Mouse (Mus musculus) induced T-regulatory cell, adult 2 months (primary cell): ENCODE results near the gene En2.

Experiments used
- DNase-seq: peaks from one replicate; pipeline ENCODE4 v3.0.0-alpha.2; 2012; ENCODE audit warnings: low read depth

The En2 gene

GRCm38 (mm10) chr5:28159891-28160470 is 5.5 kb upstream of the En2 start:
- DNase-seq: no peak

DNA sequence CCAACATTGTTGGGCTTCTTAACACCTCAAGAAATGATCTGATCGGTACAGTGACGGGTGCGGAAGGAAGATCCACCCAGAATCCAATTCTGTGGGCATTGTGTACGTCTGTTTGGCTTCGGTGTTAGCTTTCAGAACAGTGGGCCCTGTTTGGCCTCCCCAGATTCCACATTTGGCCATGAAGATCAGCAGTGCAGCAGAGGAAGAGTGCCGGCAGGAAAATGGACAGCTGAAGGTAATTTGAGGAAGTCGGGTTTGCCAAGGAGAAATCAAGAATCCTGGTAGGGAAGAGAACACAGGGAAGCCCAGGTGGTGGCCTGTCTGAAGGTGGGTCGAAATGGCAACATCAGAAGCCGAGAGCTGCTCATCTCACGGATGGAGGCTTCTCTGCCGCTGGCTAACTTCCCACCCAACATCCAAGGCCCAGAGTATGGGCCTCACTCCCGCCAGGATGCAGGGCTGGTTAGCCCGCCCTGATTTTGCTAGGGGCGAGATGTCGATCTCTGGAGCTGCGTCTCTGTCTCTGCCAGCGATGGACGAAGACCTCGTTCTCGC is 4.0 kb upstream of the En2 start:
- DNase-seq: no peak

DNA sequence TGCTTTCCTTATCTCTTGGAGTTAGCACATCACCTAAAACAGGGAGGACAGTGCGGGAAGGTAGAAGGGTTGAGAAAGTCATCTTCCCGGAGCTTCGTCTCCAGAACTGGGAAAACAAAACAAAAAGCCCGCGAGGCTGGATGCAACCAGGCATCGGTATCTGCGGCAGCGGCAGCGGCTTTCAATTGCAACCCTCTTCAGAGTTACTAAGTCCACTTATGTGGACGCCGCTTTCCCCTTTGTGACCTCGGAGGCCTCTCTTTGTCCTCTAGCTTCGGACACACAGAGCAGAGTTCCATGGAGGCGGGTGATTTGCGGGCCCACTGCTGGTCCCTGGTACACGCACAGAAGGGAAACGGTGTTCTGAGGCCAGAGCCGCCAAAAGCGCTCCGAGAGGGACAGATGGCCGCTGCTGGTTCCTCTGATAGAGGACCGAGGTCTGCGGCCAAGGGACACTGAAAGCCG is 3.5 kb upstream of the En2 start:
- no peak for DNase-seq

DNA sequence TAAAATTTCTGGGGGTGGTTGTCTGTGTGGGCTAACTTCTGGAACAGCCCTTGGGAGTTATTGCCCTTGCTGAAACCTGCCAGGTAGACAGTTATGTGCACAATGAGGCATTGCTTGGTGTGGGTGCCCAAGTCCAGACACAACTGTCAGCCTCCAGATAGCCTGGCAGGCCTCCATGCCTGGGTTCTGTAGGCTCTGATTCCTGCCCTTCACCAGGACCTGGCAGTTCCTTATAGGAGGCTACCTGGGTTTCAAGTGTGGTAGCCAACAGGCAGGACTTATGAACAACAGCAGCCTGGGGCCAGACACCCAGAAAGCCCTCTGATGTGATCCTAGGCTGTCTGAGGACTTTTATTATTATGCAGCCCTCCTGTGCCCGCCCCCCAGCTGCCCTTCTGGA is 1.6 kb upstream of the En2 start:
- no peak for DNase-seq

- DNase-seq: peak; percentile 38
These were observed 1.1 kb downstream of the En2 start for GRCm38 (mm10) chr5:28166256-28167231.

GRCm38 (mm10) chr5:28167611-28168252 is 2.2 kb downstream of the En2 start:
- DNase-seq: peak; percentile 16

GRCm38 (mm10) chr5:28168253-28169165 is 3.0 kb downstream of the En2 start:
- peak; percentile 40 for DNase-seq

DNA sequence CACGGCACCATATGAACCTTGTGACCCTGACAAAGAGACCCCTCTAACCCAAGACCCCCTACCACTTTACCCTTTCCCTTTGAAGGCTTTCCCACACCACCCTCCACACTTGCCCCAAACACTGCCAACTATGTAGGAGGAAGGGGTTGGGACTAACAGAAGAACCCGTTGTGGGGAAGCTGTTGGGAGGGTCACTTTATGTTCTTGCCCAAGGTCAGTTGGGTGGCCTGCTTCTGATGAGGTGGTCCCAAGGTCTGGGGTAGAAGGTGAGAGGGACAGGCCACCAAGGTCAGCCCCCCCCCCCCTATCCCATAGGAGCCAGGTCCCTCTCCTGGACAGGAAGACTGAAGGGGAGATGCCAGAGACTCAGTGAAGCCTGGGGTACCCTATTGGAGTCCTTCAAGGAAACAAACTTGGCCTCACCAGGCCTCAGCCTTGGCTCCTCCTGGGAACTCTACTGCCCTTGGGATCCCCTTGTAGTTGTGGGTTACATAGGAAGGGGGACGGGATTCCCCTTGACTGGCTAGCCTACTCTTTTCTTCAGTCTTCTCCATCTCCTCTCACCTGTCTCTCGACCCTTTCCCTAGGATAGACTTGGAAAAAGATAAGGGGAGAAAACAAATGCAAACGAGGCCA is 3.8 kb downstream of the En2 start:
- DNase-seq: peak; percentile 5

- no peak for DNase-seq
These were observed 4.6 kb downstream of the En2 start for GRCm38 (mm10) chr5:28170081-28170480.

DNA sequence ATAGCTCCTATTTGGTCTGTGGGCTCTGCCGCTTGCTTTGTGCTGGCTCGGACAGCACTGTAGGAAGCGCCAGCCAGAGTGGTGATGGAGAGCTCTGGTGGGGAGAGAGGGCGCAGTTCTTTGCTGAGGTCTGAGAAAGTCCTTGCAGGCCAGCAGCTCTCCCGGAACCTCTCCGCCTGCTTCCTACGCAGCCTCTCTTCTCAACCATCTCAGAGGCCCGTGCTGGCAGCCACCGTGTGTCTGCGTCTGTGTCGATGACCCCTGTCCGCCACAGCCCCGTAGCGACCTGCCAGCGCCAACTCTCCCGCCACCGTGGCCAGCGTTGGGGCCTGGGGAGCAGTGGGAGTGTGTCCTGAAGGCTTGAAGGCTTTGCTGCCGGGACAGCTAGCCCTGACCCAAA is 5.4 kb downstream of the En2 start:
- no peak for DNase-seq

GRCm38 (mm10) chr5:28171667-28172066 is 6.2 kb downstream of the En2 start:
- DNase-seq: no peak

DNA sequence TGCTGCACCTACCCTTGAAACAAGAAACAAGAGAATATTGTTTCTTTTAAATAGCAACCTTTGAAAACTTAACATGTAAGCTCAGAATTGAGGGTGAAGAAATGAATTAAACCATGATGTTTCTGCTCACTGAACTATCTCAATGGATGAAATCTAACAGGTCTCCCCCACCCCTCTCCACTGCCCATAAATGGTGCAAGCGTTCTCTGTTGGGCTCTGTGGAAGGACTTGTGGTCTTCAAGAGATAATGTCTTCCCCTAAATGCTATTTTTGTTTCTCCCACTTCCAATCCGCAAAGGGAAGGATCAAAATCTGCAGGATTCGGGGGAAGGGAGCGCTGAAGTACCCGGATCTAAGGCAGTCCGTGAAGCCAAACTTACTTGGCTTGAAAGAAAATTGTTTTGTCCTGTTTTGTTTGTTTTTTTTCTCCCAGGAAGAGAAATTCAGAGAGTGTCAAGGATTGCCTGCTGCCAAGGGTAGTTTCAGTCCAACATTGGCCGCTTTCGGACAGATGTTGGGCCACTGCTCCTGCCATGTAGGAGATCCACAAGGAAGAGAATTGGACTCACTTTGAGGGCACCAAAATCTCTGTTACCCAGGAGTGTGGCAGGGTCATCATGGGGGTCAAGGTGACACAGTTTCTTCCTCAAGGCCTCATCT is 6.9 kb downstream of the En2 start:
- DNase-seq: no peak

GRCm38 (mm10) chr5:28172921-28173670 is 7.6 kb downstream of the En2 start:
- no peak for DNase-seq

DNA sequence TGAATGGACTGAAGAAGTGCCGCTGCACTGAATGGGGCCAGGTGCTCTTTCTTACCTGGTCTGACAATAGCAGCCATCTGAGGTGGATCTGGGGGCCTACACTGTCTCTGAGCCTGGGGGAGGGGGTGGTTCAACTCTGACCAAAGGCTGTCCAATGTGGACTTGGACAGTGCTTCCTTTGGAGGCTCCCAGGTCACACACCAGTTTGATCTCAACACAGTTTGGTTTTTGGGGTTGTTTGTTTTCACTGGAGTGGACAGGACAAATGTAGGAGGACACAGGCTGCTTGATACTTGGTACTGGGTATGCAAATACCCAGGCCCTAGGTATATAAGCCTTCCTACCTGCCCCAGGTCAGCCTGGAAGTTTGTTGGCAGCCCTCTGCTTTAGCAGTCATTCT is 8.2 kb downstream of the En2 start:
- DNase-seq: no peak

DNA sequence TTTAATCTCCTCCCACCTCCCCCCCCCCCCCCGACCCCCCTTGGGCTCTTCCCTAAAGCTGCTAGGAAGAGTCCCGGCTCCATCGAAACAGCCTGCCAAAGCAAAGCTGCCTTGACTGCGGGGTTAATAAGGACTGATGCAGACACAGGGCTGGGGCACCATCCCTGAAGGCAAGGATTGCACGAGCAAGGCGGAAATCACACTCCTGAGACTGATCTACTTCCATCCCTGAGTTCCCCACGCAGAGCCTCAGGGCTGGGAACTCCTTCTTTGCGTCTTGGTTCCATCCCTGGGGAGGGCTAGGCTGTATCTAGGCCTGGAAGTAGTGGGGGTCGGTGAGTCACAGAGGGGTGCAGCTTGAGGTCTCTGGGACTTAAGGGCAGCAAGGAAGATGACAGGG is 8.6 kb downstream of the En2 start:
- no peak for DNase-seq

DNA sequence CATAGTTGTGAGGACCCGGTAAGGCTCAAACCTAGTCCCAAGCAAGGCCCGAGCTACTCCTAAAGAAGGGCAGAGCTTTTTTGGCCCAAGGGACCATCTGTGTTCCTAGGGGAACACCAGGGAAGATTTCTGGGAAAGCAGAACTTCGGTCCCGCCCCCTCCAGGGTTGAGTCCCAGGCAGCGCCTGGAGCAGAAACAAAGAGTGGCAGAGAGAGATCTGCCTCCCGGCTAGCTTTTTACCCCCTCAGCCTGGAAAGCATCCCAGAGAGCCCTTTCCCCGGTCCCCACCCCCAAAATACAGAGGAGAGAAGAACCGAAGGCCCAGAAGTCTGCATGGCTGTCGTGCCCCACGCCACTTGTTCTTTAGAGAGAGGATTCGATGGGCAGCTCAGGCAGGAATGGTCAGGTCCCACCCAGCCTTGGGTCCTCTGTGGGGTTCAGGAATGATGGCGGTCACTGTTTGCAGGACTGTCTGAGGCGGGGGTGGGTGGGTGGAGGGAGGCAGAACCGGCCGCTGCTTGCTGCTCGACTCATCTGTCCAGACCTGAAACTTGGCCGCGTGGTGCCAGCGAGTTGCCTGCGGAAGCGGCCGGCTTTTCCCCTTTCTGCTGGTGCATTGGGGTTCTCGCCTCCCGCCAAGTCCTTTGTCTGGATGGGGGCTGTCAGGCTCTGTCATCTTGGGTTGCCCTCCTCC is 9.5 kb downstream of the En2 start:
- DNase-seq: no peak

GRCm38 (mm10) chr5:28175570-28175919 is 10.1 kb downstream of the En2 start:
- DNase-seq: no peak

GRCm38 (mm10) chr5:28176023-28176422 is 10.5 kb downstream of the En2 start:
- no peak for DNase-seq

- no peak for DNase-seq
These were observed 11.1 kb downstream of the En2 start for GRCm38 (mm10) chr5:28176585-28176984.
